Mouse (Mus musculus): ENCODE results near the gene Itgb1bp2.

The Itgb1bp2 gene

DNA sequence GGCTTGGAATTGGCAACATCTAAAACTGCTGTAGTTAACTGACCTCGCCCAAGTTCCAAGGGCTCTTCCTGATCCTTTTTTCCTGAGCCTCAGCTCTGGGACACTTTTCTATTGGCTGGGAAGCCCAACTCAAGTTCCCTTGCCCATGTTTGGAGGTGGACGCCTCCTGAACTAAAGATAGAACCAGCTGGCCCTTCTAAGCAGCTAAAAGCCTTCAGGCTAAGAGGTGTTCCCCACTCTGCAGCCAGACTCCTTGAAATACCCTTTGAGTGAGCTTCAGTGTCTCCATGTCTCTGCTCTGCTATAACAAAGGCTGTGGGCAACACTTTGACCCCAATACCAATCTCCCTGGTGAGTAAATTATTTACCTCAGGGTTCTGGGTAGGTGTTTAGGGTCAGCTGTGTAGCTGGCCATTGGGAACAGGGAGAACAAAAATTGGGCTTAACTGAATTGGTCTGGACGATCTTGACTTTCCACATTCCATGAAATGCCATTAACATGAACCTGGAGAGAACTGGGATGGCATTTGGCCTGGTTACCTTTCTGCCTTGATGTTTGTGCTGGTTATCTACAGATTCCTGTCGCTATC lies at the start of gene Itgb1bp2:
Itgb1bp2 (plus strand) TSS at position 203 of the 590 bp plus-strand sequence.
- DNase-seq (ENCODE audit: low spot score in 2 of 2), result no peak

GRCm38 (mm10) chrX:101418946-101419724 lies 29.8 kb upstream of the Itgb1bp2 start:
- peak; percentile 40 to 69 for DNase-seq (ENCODE audit: low spot score in 2 of 2)

GRCm38 (mm10) chrX:101419725-101420699 lies 28.9 kb upstream of the Itgb1bp2 start:
- peak; percentile 84 to 87 for DNase-seq (ENCODE audit: low spot score in 2 of 2)

DNA sequence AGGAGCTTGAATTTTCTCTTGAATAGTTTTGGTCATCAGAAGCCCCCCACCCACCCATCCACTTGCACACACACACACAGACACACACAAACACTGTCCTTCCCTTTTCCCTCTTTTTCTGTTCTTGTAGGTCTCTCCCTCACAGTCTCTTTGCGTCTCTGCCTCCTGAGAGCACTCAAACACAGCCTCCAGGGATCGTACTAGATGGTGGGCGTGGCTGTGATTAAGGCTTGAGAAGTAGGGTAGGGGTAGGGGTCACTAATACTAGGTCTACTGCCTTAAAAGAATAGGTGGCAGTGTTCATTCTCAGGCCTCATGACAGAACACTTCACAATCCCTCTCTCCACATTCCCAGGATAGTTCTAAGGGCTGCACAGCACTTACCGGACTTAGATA lies 28.2 kb upstream of the Itgb1bp2 start, which contains the start of gene Zmym3:
Zmym3 (minus strand) TSS at position 150 of the 396 bp plus-strand sequence.
- no peak for DNase-seq (ENCODE audit: low spot score in 2 of 2)

DNA sequence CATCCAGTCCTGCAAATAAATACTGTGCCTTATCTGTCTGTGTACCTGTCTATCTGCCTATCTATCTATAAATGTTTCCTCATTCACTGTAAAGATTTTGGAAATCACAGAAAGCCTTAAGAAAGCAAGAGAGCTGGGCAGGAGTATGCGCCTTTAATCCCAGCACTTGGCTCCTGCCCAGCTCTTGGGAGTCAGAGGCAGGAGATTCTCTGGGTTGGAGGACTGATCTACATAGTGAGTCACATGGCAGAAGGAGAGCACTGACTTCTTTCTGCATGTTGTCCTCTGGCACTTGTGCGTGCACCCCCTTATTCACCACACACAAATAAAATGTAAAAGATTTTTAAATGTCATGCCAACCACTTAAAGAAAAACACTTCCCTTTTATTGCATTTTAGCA lies 25.4 kb upstream of the Itgb1bp2 start:
- no peak for DNase-seq (ENCODE audit: low spot score in 2 of 2)

- no peak for DNase-seq (ENCODE audit: low spot score in 2 of 2)
Measured at GRCm38 (mm10) chrX:101427774-101428173, 21.1 kb upstream of the Itgb1bp2 start.

- no peak for DNase-seq (ENCODE audit: low spot score in 2 of 2)
Measured at GRCm38 (mm10) chrX:101428785-101429141, 20.1 kb upstream of the Itgb1bp2 start.

DNA sequence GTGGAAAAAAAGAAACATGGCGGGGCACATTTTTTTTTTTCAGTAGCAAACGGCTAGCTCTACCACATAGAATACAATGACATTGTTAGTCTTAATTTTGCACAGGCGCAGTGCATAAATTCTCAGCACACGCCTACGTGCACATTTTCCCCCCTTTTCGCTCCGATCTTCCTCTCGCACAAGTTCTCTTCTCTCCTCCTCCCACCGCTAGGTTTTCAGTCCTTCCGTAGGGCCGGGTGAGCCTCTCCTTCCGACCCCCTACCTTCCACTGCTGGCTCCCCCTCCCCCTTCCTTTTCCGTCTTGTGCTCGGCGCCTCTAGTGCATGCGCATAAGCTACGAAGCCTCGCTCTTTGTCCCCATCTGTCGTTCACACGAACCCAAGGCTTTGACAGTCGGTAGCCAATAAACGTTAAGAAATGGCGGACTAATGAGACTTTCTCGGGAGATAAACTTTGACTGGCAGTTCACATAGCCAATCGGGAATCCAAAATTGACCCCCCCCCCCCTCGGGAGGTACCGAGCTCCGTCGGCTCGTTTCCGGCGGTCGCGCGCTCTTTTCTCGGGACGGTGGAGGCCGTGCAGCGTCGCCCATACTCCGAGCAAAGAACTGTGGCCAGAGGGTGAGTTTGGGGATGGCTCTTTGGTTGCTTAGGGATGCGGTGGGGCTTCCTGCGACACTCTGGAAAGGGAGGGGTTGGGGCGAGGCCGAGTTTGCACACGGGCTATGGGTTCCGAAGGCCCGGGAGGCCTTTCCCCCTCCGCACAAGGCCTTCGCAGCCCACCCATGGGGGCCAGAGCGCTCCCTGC lies 19.5 kb upstream of the Itgb1bp2 start, which contains the start of gene Nono:
Nono (plus strand) TSS at position 177 of the 808 bp plus-strand sequence.
- DNase-seq (ENCODE audit: low spot score in 2 of 2), result peak; percentile 76 to 78

- DNase-seq (ENCODE audit: low spot score in 2 of 2), result no peak
Measured at GRCm38 (mm10) chrX:101429976-101430375, 18.9 kb upstream of the Itgb1bp2 start.

- no peak for DNase-seq (ENCODE audit: low spot score in 2 of 2)
Measured at GRCm38 (mm10) chrX:101451147-101451546, 2.3 kb downstream of the Itgb1bp2 start.

- DNase-seq (ENCODE audit: low spot score in 2 of 2), result no peak
Measured at GRCm38 (mm10) chrX:101451591-101451990, 2.7 kb downstream of the Itgb1bp2 start.

GRCm38 (mm10) chrX:101472202-101472601 lies 23.3 kb downstream of the Itgb1bp2 start:
- DNase-seq (ENCODE audit: low spot score in 2 of 2), result no peak

GRCm38 (mm10) chrX:101481604-101482350 lies 32.9 kb downstream of the Itgb1bp2 start:
- DNase-seq (ENCODE audit: low spot score in 2 of 2), result no peak

DNA sequence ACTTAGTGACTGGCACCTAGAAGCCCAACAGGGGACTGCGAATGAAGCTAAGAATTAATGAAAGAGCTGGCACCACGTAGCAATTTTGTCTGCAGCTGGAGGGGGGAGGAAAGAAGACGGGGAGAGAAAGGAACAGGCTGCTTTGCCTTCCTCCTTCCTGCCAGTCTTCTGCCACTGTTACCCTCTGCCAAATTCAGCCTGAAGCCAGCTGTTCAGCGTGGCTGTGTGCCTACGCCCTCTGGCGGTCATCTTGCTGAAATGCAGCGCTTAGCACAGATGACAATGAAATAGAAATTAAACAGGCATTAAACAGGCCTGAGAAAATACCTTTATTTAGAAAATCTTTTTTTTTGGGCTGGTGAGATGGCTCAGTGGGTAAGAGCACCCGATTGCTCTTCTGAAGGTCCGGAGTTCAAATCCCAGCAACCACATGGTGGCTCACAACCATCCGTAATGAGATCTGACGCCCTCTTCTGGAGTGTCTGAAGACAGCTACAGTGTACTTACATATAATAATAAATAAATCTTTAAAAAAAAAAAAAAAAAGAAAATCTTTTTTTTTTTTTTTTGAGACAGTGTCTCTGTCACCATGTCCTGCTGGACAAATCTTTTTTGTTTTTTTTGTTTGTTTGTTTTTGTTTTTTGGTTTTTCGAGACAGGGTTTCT lies 37.7 kb downstream of the Itgb1bp2 start:
- DNase-seq (ENCODE audit: low spot score in 2 of 2), result peak in 1 of 2 experiments; percentile 16

All from urinary bladder, postnatal 4 days (tissue).